Mouse (Mus musculus) neural tube, embryonic 11.5 days (tissue): ENCODE results near the gene Arhgdig. TPM values are rescaled to one million over a fixed set of nuclear protein-coding genes. Genes with fewer than 3 reads are reported as not detected.
"Not testable (repeated sequence)": the region's sequence is repeated elsewhere in the genome, so short reads cannot be mapped to it uniquely, and the experiment has no call there.

Experiments used
- ATAC-seq: fragments of 200-750 bp; cut with Nextera tagmentation; 2 replicates; pipeline ENCODE4 v1.8.0; 2017; ENCODE audit warnings: moderate number of reproducible peaks, mild to moderate bottlenecking, moderate TSS enrichment, moderate library complexity; ENCODE audit not compliant: insufficient read depth, low FRiP score, low TSS enrichment
- DNase-seq: peaks from one replicate; pipeline ENCODE4 v3.0.0-alpha.2; 2015; ENCODE audit warnings: low spot score
- H3K27ac ChIP-seq: fragments of 300-500 bp; sonication (generic); 2 replicates; pipeline ENCODE4 v1.5.1; 2014; ENCODE audit warnings: low read depth, mild to moderate bottlenecking, low read length
- H3K27me3 ChIP-seq: fragments of 300-500 bp; sonication (generic); 2 replicates; pipeline ENCODE4 v1.6.1; 2014; ENCODE audit warnings: mild to moderate bottlenecking, low read length, mixed read lengths; ENCODE audit not compliant: control insufficient read depth, insufficient read depth
- H3K36me3 ChIP-seq: fragments of 300-500 bp; sonication (generic); 2 replicates; pipeline ENCODE4 v1.6.1; 2014; ENCODE audit warnings: mild to moderate bottlenecking, low read length, moderate library complexity, mixed read lengths; ENCODE audit not compliant: control insufficient read depth, insufficient read depth
- H3K4me1 ChIP-seq: fragments of 300-500 bp; sonication (generic); 2 replicates; pipeline ENCODE4 v1.6.1; 2014; ENCODE audit warnings: low read length, mixed read lengths; ENCODE audit not compliant: control insufficient read depth, insufficient read depth
- H3K4me2 ChIP-seq: fragments of 300-500 bp; sonication (generic); 2 replicates; pipeline ENCODE4 v1.6.1; 2014; ENCODE audit warnings: low read depth, mild to moderate bottlenecking, moderate library complexity
- H3K4me3 ChIP-seq: fragments of 300-500 bp; sonication (generic); 2 replicates; pipeline ENCODE4 v1.5.1; 2014; ENCODE audit warnings: low read depth, low read length
- H3K9ac ChIP-seq: fragments of 300-500 bp; sonication (generic); 2 replicates; pipeline ENCODE4 v1.6.1; 2014; ENCODE audit warnings: mild to moderate bottlenecking, low read length
- H3K9me3 ChIP-seq: fragments of 300-500 bp; sonication (generic); 2 replicates; pipeline ENCODE4 v1.6.1; 2016; ENCODE audit warnings: low read length; ENCODE audit not compliant: control insufficient read depth
- WGBS: fragments of 180-500 bp; shearing (Covaris S2); extraction: QIAGEN DNeasy Blood & Tissue Kit; methylation state at CpG from one replicate; pipeline ENCODE4 v1.1.7; 2014; 5-methylcytosine and 5-hydroxymethylcytosine counted together
- polyA plus RNA-seq: library from polyadenylated mRNA; unstranded; fragments of >200 nt; fragmentation: Nextera tagmentation; extraction: Ambion mirVana; gene quantifications from 2 replicates; pipeline ENCODE4 v1.2.1, GENCODE M21; 2014

Arhgdig gene
- polyA plus RNA-seq, 1 experiment from 2014 or later, result 16.2 TPM

- H3K4me1 ChIP-seq, DNase-seq, H3K9me3 ChIP-seq, H3K27me3 ChIP-seq, ATAC-seq, H3K4me3 ChIP-seq, H3K36me3 ChIP-seq, H3K4me2 ChIP-seq, H3K9ac ChIP-seq, H3K27ac ChIP-seq: not testable (repeated sequence)
- WGBS, result 91% methylated on average over 2 of the region's 2 CpGs
Measured at GRCm38 (mm10) chr17:26175248-26175647, 32.3 kb downstream of the Arhgdig start.

- Histone ChIP-seq H3K4me1 (no peaks in the 10 kb centered on the region), H3K4me2 (no peak overlapping the region), H3K27me3 (no peaks in the 10 kb centered on the region), H3K36me3 (no peaks in the 10 kb centered on the region), H3K9me3 (no peaks in the 10 kb centered on the region), H3K9ac (no peak overlapping the region), H3K27ac (no peak overlapping the region), H3K4me3 (no peak overlapping the region)
- ATAC-seq (no peak), DNase-seq (no peak)
- 96% methylated on average over 2 of the region's 2 CpGs for WGBS
Measured at GRCm38 (mm10) chr17:26168039-26168438, 39.5 kb downstream of the Arhgdig start.

- Histone ChIP-seq H3K36me3 (no peaks in the 10 kb centered on the region; the same call in 1 of the 2 replicates), H3K4me3 (no peak overlapping the region), H3K4me1 (no peaks in the 10 kb centered on the region), H3K9ac (no peak overlapping the region), H3K4me2 (no peak overlapping the region), H3K27me3 (no peaks in the 10 kb centered on the region), H3K9me3 (no peaks in the 10 kb centered on the region), H3K27ac (no peak overlapping the region)
- 86% methylated on average over 1 of the region's 1 CpGs for WGBS
- ATAC-seq (no peak), DNase-seq (no peak)
Measured at GRCm38 (mm10) chr17:26162736-26163135, 44.9 kb downstream of the Arhgdig start.

- DNase-seq, result no peak
- H3K9me3 ChIP-seq, result no peaks in the 10 kb centered on the region; the same call in 1 of the 2 replicates
- H3K9ac ChIP-seq, result no peak overlapping the region
- no peaks in the 10 kb centered on the region for H3K27me3 ChIP-seq
- peaks cover 10% of the 10 kb centered on the region for H3K36me3 ChIP-seq
- no peak overlapping the region for H3K4me3 ChIP-seq
- no peaks in the 10 kb centered on the region for H3K4me1 ChIP-seq
- no peak for ATAC-seq
- H3K27ac ChIP-seq, result no peak overlapping the region
- H3K4me2 ChIP-seq, result no peak overlapping the region
- WGBS, result 88% methylated on average over 2 of the region's 2 CpGs
Measured at GRCm38 (mm10) chr17:26151886-26152630, 55.5 kb downstream of the Arhgdig start.

Other genes starting within 250 kb of the Arhgdig start
- gene Capn15, start 222.0 kb downstream of the Arhgdig start, polyA plus RNA-seq, result 21.0 and 23.3 TPM in 2 replicates
- gene Rab11fip3, start 138.2 kb downstream of the Arhgdig start, polyA plus RNA-seq, result 24.4 and 24.8 TPM in 2 replicates
- gene Decr2, start 117.4 kb downstream of the Arhgdig start, polyA plus RNA-seq, result 16.5 and 22.9 TPM in 2 replicates
- gene Nme4, start 112.2 kb downstream of the Arhgdig start, polyA plus RNA-seq, result 66.9 and 68.2 TPM in 2 replicates
- gene Tmem8, start 94.5 kb downstream of the Arhgdig start, polyA plus RNA-seq, result 1.1 and 1.3 TPM in 2 replicates
- gene Mrpl28, start 84.3 kb downstream of the Arhgdig start, polyA plus RNA-seq, result 240 and 252 TPM in 2 replicates
- 19.3 and 20.9 TPM in 2 replicates for gene Axin1, start 69.1 kb downstream of the Arhgdig start, polyA plus RNA-seq
- gene Pdia2, start 8.7 kb downstream of the Arhgdig start, polyA plus RNA-seq, result 0.27 and 1.0 TPM in 2 replicates
- gene Rgs11, start 4.8 kb downstream of the Arhgdig start, polyA plus RNA-seq, result 0.53 and 0.77 TPM in 2 replicates
- 22.2 and 22.7 TPM in 2 replicates for gene Fam234a, start 36.5 kb upstream of the Arhgdig start, polyA plus RNA-seq
- gene Luc7l, start 45.1 kb upstream of the Arhgdig start, polyA plus RNA-seq, result 125 and 128 TPM in 2 replicates
- 0.27 and 0.32 TPM in 2 replicates for gene Neurl1b, start 207.0 kb upstream of the Arhgdig start, polyA plus RNA-seq